Mouse (Mus musculus) cortical plate, adult 2 months (tissue): ENCODE data around the gene Prr29. TPM values are rescaled to one million over a fixed set of nuclear protein-coding genes. Genes with fewer than 3 reads are reported as not detected.

Experiments
- H3K27ac ChIP-seq: fragments of 200-500 bp; 2 replicates; pipeline ENCODE4 v1.5.1; 2012; ENCODE audit warnings: low read length, control low read depth, inconsistent platforms; ENCODE audit not compliant: insufficient read depth
- H3K4me1 ChIP-seq: fragments of 200-500 bp; 2 replicates; pipeline ENCODE4 v1.6.1; 2011; ENCODE audit warnings: low read length; ENCODE audit not compliant: control insufficient read depth, insufficient read depth
- H3K4me3 ChIP-seq: fragments of 200-500 bp; 2 replicates; pipeline ENCODE4 v1.5.1; 2011; ENCODE audit warnings: mild to moderate bottlenecking, low read length, control low read depth; ENCODE audit not compliant: insufficient read depth
- CTCF ChIP-seq: fragments of 200-500 bp; IDR thresholded peaks from 2 replicates; pipeline ENCODE4 v1.5.1; 2011; ENCODE audit warnings: mild to moderate bottlenecking, control low read depth, low read length; ENCODE audit not compliant: insufficient read depth; ENCODE audit errors: extremely low read depth
- POLR2A ChIP-seq: fragments of 200-500 bp; IDR thresholded peaks from 2 replicates; pipeline ENCODE4 v1.6.1; 2011; ENCODE audit warnings: mild to moderate bottlenecking, low read length, control low read depth; ENCODE audit not compliant: insufficient read depth; ENCODE audit errors: extremely low read depth
- polyA plus RNA-seq: library from polyadenylated mRNA; depleted of rRNA; stranded (reverse); fragments of >200 nt; gene quantifications from 2 replicates; pipeline ENCODE4 v1.2.3, GENCODE M21; 2012; rRNA removed

Prr29 gene
- polyA plus RNA-seq = 0.28 and 0.88 TPM in 2 replicates

DNA sequence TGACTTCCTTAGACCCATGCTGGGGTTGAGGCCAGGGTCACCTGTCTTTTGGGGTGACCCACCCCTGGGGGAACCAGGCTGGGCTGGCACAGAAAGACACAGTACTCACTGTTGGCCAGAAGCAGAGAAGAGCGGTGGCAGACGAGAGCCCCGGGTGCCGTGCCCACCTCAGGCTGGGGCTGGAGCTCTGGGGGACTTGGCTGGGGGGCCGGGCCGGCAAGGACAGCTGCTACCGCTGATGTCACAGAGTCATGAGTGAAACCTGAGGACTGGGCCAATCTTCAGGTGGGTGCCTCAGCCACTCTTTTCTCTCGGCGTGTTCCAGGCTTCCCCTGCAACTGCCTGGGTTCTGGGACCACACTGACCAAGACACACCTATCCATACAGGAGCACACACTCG, at the start of gene Prr29:
TSS of gene Prr29 (plus strand) at position 107 of the 400 bp plus-strand sequence.
- no peak for TF ChIP-seq CTCF
- TF ChIP-seq POLR2A = no peak
- H3K4me1 ChIP-seq = no peaks in the 10 kb centered on the region; the same call in 1 of the 2 replicates

DNA sequence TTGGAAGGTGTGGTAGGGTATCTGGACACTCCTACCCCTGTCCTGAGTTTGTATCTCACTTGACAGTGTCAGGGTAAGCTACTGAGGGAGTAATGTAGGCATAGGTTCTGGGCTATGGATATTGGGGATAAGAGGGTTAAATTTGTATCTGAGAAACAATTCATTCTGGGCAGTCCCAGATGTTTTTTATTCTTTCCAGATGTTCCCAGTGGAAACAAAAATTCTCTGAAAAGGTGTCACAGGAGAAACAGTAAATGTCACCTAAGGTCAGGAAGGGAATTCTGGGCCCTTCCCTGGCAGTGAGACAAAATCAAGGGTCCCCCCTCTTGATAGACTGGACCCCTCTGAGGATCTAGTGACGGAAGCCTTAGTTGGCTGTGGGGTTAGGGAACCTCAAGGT, 48.9 kb upstream of the Prr29 start:
- no peak for TF ChIP-seq POLR2A
- no peak for TF ChIP-seq CTCF
- H3K4me1 ChIP-seq = no peaks in the 10 kb centered on the region

More for the DNA sequence above, at the start of gene Prr29:
- Histone ChIP-seq H3K4me3 (no peak within 1 kb of the TSS), H3K27ac (no peak within 1 kb of the TSS)

DNA sequence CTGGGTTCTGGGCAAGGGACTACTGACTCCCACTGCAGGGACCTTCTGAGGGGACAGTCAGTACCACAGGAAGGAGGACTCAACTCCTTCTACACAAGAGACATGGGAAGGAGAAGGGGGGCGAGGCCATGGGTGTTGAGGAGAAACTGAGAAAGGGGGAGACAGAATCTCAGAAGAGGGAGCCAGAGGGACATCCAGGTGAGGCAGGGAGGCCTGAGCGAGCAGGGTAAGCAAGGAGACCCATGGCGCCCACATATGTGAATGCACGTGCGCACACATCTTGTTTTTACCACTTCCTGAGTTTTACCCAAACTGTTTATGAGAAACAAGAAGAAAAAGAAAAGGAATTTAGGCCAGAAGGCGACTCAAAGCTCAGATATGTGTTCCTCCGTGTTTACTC, 47.5 kb upstream of the Prr29 start:
- no peaks in the 10 kb centered on the region for H3K4me1 ChIP-seq
- no peak overlapping the region for H3K27ac ChIP-seq
- no peak for TF ChIP-seq POLR2A
- TF ChIP-seq CTCF = no peak
- no peak overlapping the region for H3K4me3 ChIP-seq

More for the DNA sequence above, 48.9 kb upstream of the Prr29 start:
- Histone ChIP-seq H3K27ac (no peak overlapping the region), H3K4me3 (no peak overlapping the region)

DNA sequence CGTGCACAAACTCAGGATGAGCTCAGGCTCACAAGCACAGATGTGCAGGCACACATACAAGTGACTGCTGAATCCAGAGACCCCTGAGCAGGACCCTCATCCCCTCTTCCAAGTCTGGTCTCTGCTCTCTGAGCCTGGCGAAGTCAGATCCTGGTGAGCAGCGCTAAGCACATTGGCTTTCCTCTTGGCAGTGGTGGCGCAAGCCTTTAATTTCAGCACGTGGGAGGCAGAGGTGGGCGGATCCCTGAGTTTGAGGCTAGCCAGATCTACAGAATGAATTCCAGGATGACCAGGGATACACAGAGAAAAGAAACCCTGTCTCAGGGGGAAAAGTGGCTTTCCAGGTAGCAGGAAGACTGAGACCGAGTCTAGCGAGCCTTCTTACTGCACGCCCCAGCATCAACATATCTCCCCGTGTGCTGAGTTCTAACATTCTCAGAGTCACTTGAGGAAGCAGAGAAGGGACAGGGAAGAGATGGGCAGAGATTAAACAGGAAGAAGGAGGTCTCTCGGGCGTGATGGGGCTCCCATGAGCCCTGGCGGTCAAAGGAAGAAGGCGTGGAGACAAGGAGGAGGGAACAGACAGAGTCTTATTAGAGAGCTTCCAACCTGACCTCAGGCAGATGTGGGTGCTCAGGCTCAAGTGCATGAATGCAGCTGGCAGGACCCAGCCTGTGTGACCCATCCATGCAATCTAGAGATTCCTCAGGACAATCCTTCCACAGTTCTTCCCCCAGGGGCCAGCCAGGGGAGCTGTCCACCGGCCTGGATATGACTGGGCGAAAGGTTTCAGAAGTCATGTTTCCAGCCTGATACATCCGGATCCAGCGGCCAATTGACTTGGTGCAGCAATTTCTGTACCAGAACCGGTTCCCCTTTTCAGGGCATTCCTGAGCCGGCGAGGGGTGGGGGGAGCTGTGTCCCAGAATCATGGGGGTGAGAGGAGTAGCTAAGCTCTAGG, 46.6 kb upstream of the Prr29 start:
- TF ChIP-seq CTCF (no peak), POLR2A (no peak)
- Histone ChIP-seq H3K4me1 (no peaks in the 10 kb centered on the region), H3K4me3 (no peak overlapping the region), H3K27ac (no peak overlapping the region)

DNA sequence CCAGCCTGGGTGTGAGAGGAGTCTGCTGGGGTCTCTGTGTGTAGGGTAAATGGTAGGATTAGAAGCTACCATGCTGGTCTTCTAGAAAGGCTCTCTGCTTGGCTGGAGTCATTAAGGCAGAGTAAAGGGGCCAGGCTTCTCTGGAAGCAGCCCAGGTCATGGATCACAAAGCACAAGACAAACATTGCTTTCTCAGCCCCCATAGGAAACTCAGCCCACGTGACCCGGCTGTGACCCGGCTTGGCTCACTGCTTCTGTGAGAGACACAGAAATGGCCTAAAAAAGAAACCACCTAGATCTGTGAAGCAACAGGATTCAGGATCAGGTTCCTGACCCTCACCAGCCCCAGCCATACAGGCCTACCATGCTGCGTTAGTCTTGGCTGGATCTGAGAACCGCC, 40.4 kb upstream of the Prr29 start:
- TF ChIP-seq POLR2A (no peak), CTCF (no peak)
- Histone ChIP-seq H3K4me3 (no peak overlapping the region), H3K27ac (no peak overlapping the region), H3K4me1 (no peaks in the 10 kb centered on the region)

DNA sequence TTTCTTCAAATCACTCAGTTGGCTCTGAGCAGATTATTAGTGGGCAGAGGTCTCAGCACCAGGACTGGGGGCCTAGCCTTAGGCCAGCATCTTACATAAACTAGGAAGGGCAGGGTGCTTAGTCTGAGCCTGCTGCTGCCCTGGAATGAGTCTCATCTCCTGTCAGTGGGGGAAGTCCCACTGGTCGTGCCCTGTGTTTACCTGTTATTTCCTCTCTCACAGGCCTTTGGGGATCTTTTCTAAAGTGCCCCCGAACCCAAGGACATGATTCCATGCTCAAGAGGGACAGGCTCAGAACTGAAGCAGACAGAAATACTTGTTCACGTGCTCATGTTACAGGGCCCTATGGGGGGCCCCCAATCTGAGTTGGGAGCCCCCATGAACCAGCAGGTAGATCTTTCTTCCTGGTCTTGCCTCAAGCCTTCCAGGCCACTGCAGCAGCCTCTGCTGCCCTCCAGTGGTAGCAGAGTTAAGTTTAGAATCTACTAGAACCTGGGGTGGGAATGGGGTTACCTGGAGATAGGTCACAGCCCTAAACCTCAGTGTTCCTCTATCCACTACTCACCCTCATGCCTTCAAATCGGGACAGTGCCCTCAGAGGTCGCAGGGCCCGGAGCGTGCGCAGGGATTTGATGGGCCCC, 39.6 kb upstream of the Prr29 start:
- Histone ChIP-seq H3K27ac (no peak overlapping the region), H3K4me3 (no peak overlapping the region), H3K4me1 (no peaks in the 10 kb centered on the region)
- TF ChIP-seq CTCF = peak; percentile 84
- TF ChIP-seq POLR2A = no peak

DNA sequence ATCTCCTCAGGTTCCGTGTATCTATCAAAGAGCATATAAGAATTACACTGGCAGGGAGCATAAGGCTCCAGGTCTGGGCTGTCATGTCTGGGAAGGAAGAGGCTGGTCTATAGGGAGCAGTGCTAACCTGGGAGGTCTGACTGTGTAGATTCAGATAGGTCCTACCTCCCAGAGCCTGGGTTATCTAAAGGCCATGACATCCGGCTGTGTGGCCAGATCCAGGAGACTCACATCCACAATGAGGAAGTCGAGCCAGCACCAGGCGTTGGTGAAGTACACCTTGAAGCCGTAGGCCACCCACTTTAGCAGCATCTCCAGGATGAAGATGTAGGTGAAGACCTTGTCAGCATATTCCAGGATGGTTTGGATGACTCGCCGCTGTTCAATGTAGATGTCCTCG, 38.8 kb upstream of the Prr29 start:
- Histone ChIP-seq H3K27ac (no peak overlapping the region), H3K4me1 (no peaks in the 10 kb centered on the region), H3K4me3 (no peak overlapping the region)
- TF ChIP-seq POLR2A (no peak), CTCF (no peak)

DNA sequence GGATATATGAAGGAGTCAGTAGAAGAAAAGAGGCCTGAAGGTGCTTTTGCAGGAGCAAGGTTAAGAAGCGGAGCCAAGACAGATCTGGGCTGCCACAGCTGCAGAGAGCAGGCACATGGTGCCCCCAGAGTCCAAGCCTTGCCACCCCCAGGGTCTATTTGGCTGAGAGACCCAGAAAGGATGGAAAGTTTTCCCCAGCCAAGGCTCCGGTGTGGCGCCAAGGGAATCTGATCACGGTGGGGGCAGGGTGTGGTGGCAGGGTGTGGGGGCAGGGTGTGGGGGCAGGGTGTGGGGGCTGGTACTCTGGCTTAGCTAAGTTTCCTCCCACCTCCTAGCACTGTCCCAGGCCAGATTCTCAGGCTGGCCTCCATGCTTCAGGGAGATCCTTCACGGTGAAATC, 36.8 kb upstream of the Prr29 start:
- Histone ChIP-seq H3K27ac (no peak overlapping the region), H3K4me3 (no peak overlapping the region), H3K4me1 (no peaks in the 10 kb centered on the region)
- no peak for TF ChIP-seq CTCF
- no peak for TF ChIP-seq POLR2A

DNA sequence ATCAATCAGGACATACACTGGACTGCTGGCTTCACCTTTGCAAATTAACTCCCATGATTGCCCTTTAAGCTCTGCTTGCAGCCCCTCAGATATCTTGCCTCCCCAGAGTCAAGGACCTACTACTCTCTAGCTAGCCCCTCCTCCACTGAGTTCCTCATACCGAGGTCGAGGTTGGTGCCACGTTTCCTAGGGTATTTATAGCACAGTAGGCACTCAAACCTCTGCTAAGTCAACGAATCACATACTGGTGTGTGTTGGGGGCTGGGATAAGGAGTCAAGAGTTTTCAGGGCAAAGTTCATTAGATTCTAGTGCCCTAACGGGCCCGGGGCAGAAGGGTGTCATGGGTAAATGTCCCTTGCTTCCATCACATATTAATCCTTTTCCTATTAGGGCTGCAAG, 36.1 kb upstream of the Prr29 start:
- Histone ChIP-seq H3K27ac (no peak overlapping the region), H3K4me1 (no peaks in the 10 kb centered on the region), H3K4me3 (no peak overlapping the region)
- TF ChIP-seq CTCF (no peak), POLR2A (no peak)

DNA sequence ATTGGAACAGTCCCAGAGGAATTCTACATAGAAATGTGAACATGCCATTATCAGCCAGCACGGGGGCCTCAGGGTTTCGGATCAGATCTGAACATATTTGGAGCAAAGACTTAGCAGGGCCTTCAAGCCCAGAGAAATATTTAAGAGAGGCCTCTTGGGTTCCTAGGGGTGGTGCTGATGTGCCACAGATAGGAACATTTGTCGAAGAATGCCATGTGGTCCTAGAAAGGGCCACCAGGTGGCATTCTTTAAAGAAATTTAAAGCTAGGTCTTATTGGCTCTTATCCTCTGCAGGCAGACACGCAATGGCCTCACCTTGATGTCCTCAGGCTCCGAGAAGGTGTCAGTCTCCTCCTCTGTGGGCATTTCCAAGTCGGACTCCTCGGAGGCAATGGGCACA, 35.6 kb upstream of the Prr29 start:
- Histone ChIP-seq H3K27ac (no peak overlapping the region), H3K4me3 (no peak overlapping the region), H3K4me1 (no peaks in the 10 kb centered on the region)
- TF ChIP-seq POLR2A (no peak), CTCF (peak; percentile 63)
